Mouse (Mus musculus): Measurements from ENCODE around the gene Rab37. TPM values are rescaled to one million over a fixed set of nuclear protein-coding genes. Genes with fewer than 3 reads are reported as not detected.

Rab37 gene
- polyA plus RNA-seq, 1 experiment: 22.7 TPM

- DNase-seq (ENCODE audit: extremely low spot score in 1 of 2, low spot score in 1 of 2): no peak
Measured at GRCm38 (mm10) chr11:115189304-115189703, 98.1 kb downstream of the Rab37 start.

GRCm38 (mm10) chr11:115192180-115192579, 100.9 kb downstream of the Rab37 start:
- DNase-seq (ENCODE audit: extremely low spot score in 1 of 2, low spot score in 1 of 2): peak in 1 of 2 experiments; percentile 56

GRCm38 (mm10) chr11:115194693-115195092, 103.5 kb downstream of the Rab37 start:
- no peak for DNase-seq (ENCODE audit: extremely low spot score in 1 of 2, low spot score in 1 of 2)

GRCm38 (mm10) chr11:115195933-115196332, 104.7 kb downstream of the Rab37 start:
- DNase-seq (ENCODE audit: extremely low spot score in 1 of 2, low spot score in 1 of 2): no peak

GRCm38 (mm10) chr11:115197558-115197957, 106.3 kb downstream of the Rab37 start:
- DNase-seq (ENCODE audit: extremely low spot score in 1 of 2, low spot score in 1 of 2): no peak

GRCm38 (mm10) chr11:115198932-115199384, 107.7 kb downstream of the Rab37 start:
- DNase-seq (ENCODE audit: extremely low spot score in 1 of 2, low spot score in 1 of 2): no peak

- no peak for DNase-seq (ENCODE audit: extremely low spot score in 1 of 2, low spot score in 1 of 2)
Measured at GRCm38 (mm10) chr11:115200520-115200919, 109.3 kb downstream of the Rab37 start.

GRCm38 (mm10) chr11:115202316-115202715, 111.1 kb downstream of the Rab37 start:
- peak in 1 of 2 experiments; percentile 89 for DNase-seq (ENCODE audit: extremely low spot score in 1 of 2, low spot score in 1 of 2)

GRCm38 (mm10) chr11:115202756-115203155, 111.5 kb downstream of the Rab37 start:
- no peak for DNase-seq (ENCODE audit: extremely low spot score in 1 of 2, low spot score in 1 of 2)

- DNase-seq (ENCODE audit: extremely low spot score in 1 of 2, low spot score in 1 of 2): no peak
Measured at GRCm38 (mm10) chr11:115208126-115208525, 116.9 kb downstream of the Rab37 start.

- no peak for DNase-seq (ENCODE audit: extremely low spot score in 1 of 2, low spot score in 1 of 2)
Measured at GRCm38 (mm10) chr11:115208776-115209732, 117.8 kb downstream of the Rab37 start.

GRCm38 (mm10) chr11:115209958-115210357, 118.7 kb downstream of the Rab37 start:
- no peak for DNase-seq (ENCODE audit: extremely low spot score in 1 of 2, low spot score in 1 of 2)

Other genes starting within 250 kb of the Rab37 start
- gene Gprc5c, start 240.3 kb upstream of the Rab37 start, polyA plus RNA-seq (2012; rRNA removed): 3.5 and 4.7 TPM in 2 replicates
- gene Cd300a, start 201.4 kb upstream of the Rab37 start, polyA plus RNA-seq (2012; rRNA removed): 0.54 and 0.57 TPM in 2 replicates
- gene Cd300lb, start 157.0 kb upstream of the Rab37 start, polyA plus RNA-seq (2012; rRNA removed): 0.22 and 0.59 TPM in 2 replicates
- not detected in 2 replicates for gene Cd300c, start 122.3 kb upstream of the Rab37 start, polyA plus RNA-seq (2012; rRNA removed)
- gene Cd300ld, start 101.5 kb upstream of the Rab37 start, polyA plus RNA-seq (2012; rRNA removed): 0.08 and 0.16 TPM in 2 replicates
- 5.3 and 7.1 TPM in 2 replicates for gene Cd300c2, start 89.6 kb upstream of the Rab37 start, polyA plus RNA-seq (2012; rRNA removed)
- gene Cd300ld2, start 75.2 kb upstream of the Rab37 start, polyA plus RNA-seq (2012; rRNA removed): 0.30 TPM in 1 of 2 replicates, not detected in the other
- gene Cd300ld4, start 64.4 kb upstream of the Rab37 start, polyA plus RNA-seq (2012; rRNA removed): 0.30 and 0.55 TPM in 2 replicates
- gene Cd300ld5, start 53.7 kb upstream of the Rab37 start, polyA plus RNA-seq (2012; rRNA removed): 0.86 TPM in 1 of 2 replicates, not detected in the other
- gene Cd300ld3, start 43.0 kb upstream of the Rab37 start, polyA plus RNA-seq (2012; rRNA removed): 0.68 and 0.86 TPM in 2 replicates
- gene Cd300e, start 29.3 kb upstream of the Rab37 start, polyA plus RNA-seq (2012; rRNA removed): 0.06 and 0.22 TPM in 2 replicates
- gene Cd300lf, start 42.6 kb downstream of the Rab37 start, polyA plus RNA-seq (2012; rRNA removed): 0.12 and 0.29 TPM in 2 replicates
- 85.4 and 93.7 TPM in 2 replicates for gene Slc9a3r1, start 71.9 kb downstream of the Rab37 start, polyA plus RNA-seq (2012; rRNA removed)
- gene Tmem104, start 96.1 kb downstream of the Rab37 start, polyA plus RNA-seq (2012; rRNA removed): 10.2 and 10.4 TPM in 2 replicates
- gene Nat9, start 96.4 kb downstream of the Rab37 start, polyA plus RNA-seq (2012; rRNA removed): 36.2 and 36.9 TPM in 2 replicates
- gene Grin2c, start 175.8 kb downstream of the Rab37 start, polyA plus RNA-seq (2012; rRNA removed): 55.1 and 55.6 TPM in 2 replicates
- gene Fdxr, start 185.6 kb downstream of the Rab37 start, polyA plus RNA-seq (2012; rRNA removed): 33.1 and 34.4 TPM in 2 replicates
- 13.2 and 13.9 TPM in 2 replicates for gene Fads6, start 206.2 kb downstream of the Rab37 start, polyA plus RNA-seq (2012; rRNA removed)
- 14.6 and 19.2 TPM in 2 replicates for gene Otop2, start 215.7 kb downstream of the Rab37 start, polyA plus RNA-seq (2012; rRNA removed)
- 7.8 and 8.6 TPM in 2 replicates for gene Ush1g, start 230.6 kb downstream of the Rab37 start, polyA plus RNA-seq (2012; rRNA removed)
- 0.30 and 0.34 TPM in 2 replicates for gene Otop3, start 243.3 kb downstream of the Rab37 start, polyA plus RNA-seq (2012; rRNA removed)

All from frontal cortex, adult 2 months (tissue).